Mouse (Mus musculus) embryonic facial prominence, embryonic 15.5 days (tissue): ENCODE results near the gene Dyx1c1. TPM values are rescaled to one million over a fixed set of nuclear protein-coding genes. Genes with fewer than 3 reads are reported as not detected.

Experiments used
- ATAC-seq: fragments of 200-750 bp; cut with Nextera tagmentation; 2 replicates; pipeline ENCODE4 v1.8.0; 2017; ENCODE audit warnings: low read depth, moderate TSS enrichment; ENCODE audit not compliant: insufficient number of reproducible peaks, low FRiP score, low TSS enrichment
- H3K27ac ChIP-seq: fragments of 300-500 bp; sonication (generic); replicated peaks from 2 replicates; pipeline ENCODE4 v1.5.1; 2015; ENCODE audit warnings: mild to moderate bottlenecking, inconsistent platforms
- H3K27me3 ChIP-seq: fragments of 300-500 bp; sonication (generic); 2 replicates; pipeline ENCODE4 v1.6.1; 2015; ENCODE audit warnings: inconsistent platforms
- H3K36me3 ChIP-seq: fragments of 300-500 bp; sonication (generic); 2 replicates; pipeline ENCODE4 v1.6.1; 2015; ENCODE audit warnings: mild to moderate bottlenecking, inconsistent platforms
- H3K4me1 ChIP-seq: fragments of 300-500 bp; sonication (generic); 2 replicates; pipeline ENCODE4 v1.6.1; 2015; ENCODE audit warnings: inconsistent platforms
- H3K4me2 ChIP-seq: fragments of 300-500 bp; sonication (generic); replicated peaks from 2 replicates; pipeline ENCODE4 v1.6.1; 2015; ENCODE audit warnings: mild to moderate bottlenecking, inconsistent platforms
- H3K4me3 ChIP-seq: fragments of 300-500 bp; sonication (generic); replicated peaks from 2 replicates; pipeline ENCODE4 v1.5.1; 2015; ENCODE audit warnings: mild to moderate bottlenecking, inconsistent platforms
- H3K9ac ChIP-seq: fragments of 300-500 bp; sonication (generic); 2 replicates; pipeline ENCODE4 v1.6.1; 2015; ENCODE audit warnings: inconsistent platforms
- H3K9me3 ChIP-seq: fragments of 300-500 bp; sonication (generic); replicated peaks from 2 replicates; pipeline ENCODE4 v1.6.1; 2016; ENCODE audit warnings: inconsistent platforms
- WGBS: fragments of 180-500 bp; shearing (Covaris S2); methylation state at CpG from one replicate; pipeline ENCODE4 v1.1.7; 2015; 5-methylcytosine and 5-hydroxymethylcytosine counted together
- polyA plus RNA-seq: library from polyadenylated mRNA; unstranded; fragments of >200 nt; fragmentation: Nextera tagmentation; extraction: Ambion mirVana; gene quantifications from 2 replicates; pipeline ENCODE4 v1.2.1, GENCODE M21; 2015

Dyx1c1 gene
- polyA plus RNA-seq, 1 experiment from 2014 or later = 3.6 TPM

DNA sequence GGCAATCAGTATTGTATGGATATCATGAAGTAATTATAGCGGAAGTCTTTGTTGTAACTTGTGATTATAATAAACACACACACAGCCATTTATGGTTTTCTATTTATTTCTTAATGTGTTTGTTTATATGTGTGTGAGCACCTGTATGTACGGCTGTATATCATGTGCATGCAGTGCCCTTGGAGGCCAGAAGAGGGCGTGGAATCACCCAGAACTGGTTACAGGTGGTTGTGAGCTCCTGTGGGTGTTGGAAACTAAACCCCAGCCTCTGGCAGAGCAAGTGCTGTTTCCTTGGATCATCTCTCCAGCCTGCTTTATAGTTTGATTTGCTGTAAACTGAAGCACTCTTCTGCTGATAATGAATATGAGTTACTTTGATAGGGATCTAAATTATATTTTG is 15.2 kb upstream of the Dyx1c1 start:
- Histone ChIP-seq H3K4me3 (no peak overlapping the region), H3K27me3 (no peaks in the 10 kb centered on the region), H3K36me3 (peaks cover 38% of the 10 kb centered on the region), H3K4me1 (no peaks in the 10 kb centered on the region), H3K4me2 (no peak overlapping the region), H3K9me3 (no peaks in the 10 kb centered on the region), H3K9ac (no peak overlapping the region), H3K27ac (no peak overlapping the region)
- no peak for ATAC-seq
- WGBS = 61% methylated on average over 3 of the region's 3 CpGs

DNA sequence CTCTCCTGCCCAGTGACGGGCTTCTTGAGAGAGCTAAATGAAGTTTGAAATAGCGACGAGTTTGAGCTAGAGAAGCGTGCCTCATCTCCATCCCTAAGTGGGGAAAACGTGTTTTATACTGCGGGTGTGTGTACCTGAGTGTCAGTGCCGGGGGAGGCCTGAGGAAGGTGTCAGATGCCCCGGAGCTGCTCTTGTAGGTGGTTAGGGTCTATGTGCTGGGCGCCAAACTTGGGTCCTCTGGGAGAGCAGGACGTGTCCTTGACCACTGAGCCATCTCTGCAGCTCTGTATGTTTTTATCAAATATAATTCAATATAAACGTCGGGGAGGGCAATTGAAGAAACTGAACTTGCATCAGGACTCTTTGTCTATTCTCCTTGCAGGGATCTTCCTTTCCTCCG is 14.3 kb upstream of the Dyx1c1 start:
- Histone ChIP-seq H3K36me3 (peaks cover 38% of the 10 kb centered on the region), H3K9ac (no peak overlapping the region), H3K27me3 (no peaks in the 10 kb centered on the region), H3K4me3 (no peak overlapping the region), H3K4me2 (no peak overlapping the region), H3K4me1 (no peaks in the 10 kb centered on the region), H3K9me3 (no peaks in the 10 kb centered on the region), H3K27ac (no peak overlapping the region)
- no peak for ATAC-seq
- 89% methylated on average over 13 of the region's 13 CpGs for WGBS

- ATAC-seq = no peak
- 100% methylated on average over 1 of the region's 1 CpGs for whole genome bisulfite sequencing
These were observed 11.6 kb upstream of the Dyx1c1 start for GRCm38 (mm10) chr9:72947010-72947409.

DNA sequence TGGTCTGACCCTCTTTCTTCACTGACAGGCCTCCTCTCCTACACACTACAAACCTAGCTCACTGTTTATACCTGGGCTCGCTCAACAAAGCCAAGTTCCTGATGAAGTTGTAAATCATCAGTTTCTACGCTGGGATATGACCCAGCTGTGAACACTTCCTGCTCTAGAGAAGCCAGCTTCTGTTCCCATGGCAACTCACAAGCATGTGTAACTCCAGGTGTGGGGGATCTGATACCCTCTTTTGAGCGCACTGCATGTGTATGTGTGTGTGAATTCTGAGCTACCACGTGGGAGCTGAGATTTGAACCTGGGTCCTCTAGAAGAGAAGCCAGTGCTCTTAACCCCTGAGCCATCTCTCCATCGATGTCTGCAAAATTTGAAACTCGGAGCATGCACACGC is 9.0 kb upstream of the Dyx1c1 start:
- ATAC-seq = no peak
- no peaks in the 10 kb centered on the region for H3K4me1 ChIP-seq
- H3K27me3 ChIP-seq = no peaks in the 10 kb centered on the region
- H3K4me2 ChIP-seq = no peak overlapping the region
- H3K9me3 ChIP-seq = no peaks in the 10 kb centered on the region
- no peak overlapping the region for H3K4me3 ChIP-seq
- H3K36me3 ChIP-seq = peaks cover 25% of the 10 kb centered on the region
- H3K27ac ChIP-seq = no peak overlapping the region
- no peak overlapping the region for H3K9ac ChIP-seq
- WGBS = 70% methylated on average over 7 of the region's 7 CpGs

More at GRCm38 (mm10) chr9:72947010-72947409, 11.6 kb upstream of the Dyx1c1 start:
- Histone ChIP-seq H3K4me1 (no peaks in the 10 kb centered on the region), H3K4me3 (no peak overlapping the region), H3K27me3 (no peaks in the 10 kb centered on the region), H3K9me3 (no peaks in the 10 kb centered on the region), H3K9ac (no peak overlapping the region), H3K27ac (no peak overlapping the region), H3K36me3 (peaks cover 38% of the 10 kb centered on the region), H3K4me2 (no peak overlapping the region)

GRCm38 (mm10) chr9:72954746-72955145 is 3.8 kb upstream of the Dyx1c1 start:
- H3K36me3 ChIP-seq = no peaks in the 10 kb centered on the region
- 0 out of 2 replicates have a peak, but pooled peaks cover 4% of the 10 kb centered on the region for H3K4me1 ChIP-seq
- no peak overlapping the region for H3K9ac ChIP-seq
- WGBS = 54% methylated on average over 2 of the region's 2 CpGs
- no peak overlapping the region for H3K4me3 ChIP-seq
- no peaks in the 10 kb centered on the region for H3K9me3 ChIP-seq
- no peaks in the 10 kb centered on the region for H3K27me3 ChIP-seq
- ATAC-seq = no peak
- H3K4me2 ChIP-seq = no peak overlapping the region
- no peak overlapping the region for H3K27ac ChIP-seq

- Histone ChIP-seq H3K27me3 (no peaks in the 10 kb centered on the region), H3K4me1 (0 out of 2 replicates have a peak, but pooled peaks cover 4% of the 10 kb centered on the region), H3K4me2 (no peak overlapping the region), H3K9me3 (no peaks in the 10 kb centered on the region), H3K9ac (no peak overlapping the region), H3K36me3 (no peaks in the 10 kb centered on the region), H3K4me3 (no peak overlapping the region), H3K27ac (no peak overlapping the region)
- 17% methylated on average over 1 of the region's 1 CpGs for WGBS
- ATAC-seq = no peak
These were observed 3.0 kb upstream of the Dyx1c1 start for GRCm38 (mm10) chr9:72955546-72955945.

- Histone ChIP-seq H3K9me3 (no peaks in the 10 kb centered on the region), H3K27me3 (no peaks in the 10 kb centered on the region), H3K27ac (no peak overlapping the region), H3K4me1 (0 out of 2 replicates have a peak, but pooled peaks cover 4% of the 10 kb centered on the region), H3K9ac (no peak overlapping the region), H3K4me3 (no peak overlapping the region), H3K36me3 (no peaks in the 10 kb centered on the region), H3K4me2 (no peak overlapping the region)
- ATAC-seq = no peak
- 67% methylated on average over 8 of the region's 8 CpGs for WGBS
These were observed 2.8 kb downstream of the Dyx1c1 start for GRCm38 (mm10) chr9:72961346-72961745.

DNA sequence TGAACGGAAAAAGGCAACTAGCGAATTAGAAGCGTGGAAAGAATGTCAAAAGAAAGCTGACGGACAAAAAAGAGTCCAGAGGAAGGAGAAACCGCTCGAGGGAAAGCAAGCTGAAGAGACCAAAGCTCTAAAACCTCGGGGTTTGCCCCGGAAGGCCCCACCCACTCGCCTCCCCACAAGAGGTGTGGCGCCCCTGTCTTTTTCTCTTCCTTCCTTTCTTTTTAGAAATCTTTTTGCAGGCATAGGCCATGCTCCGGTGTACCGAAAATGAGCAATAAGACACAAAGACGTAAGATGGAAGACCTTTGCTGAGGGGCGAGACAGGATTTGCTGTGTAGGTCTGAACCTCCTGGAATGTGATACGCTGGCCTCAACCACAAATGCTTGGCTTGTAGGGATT is 3.4 kb downstream of the Dyx1c1 start:
- Histone ChIP-seq H3K4me3 (no peak overlapping the region), H3K4me2 (no peak overlapping the region), H3K27me3 (no peaks in the 10 kb centered on the region), H3K9ac (no peak overlapping the region), H3K27ac (no peak overlapping the region), H3K4me1 (0 out of 2 replicates have a peak, but pooled peaks cover 4% of the 10 kb centered on the region), H3K9me3 (no peaks in the 10 kb centered on the region), H3K36me3 (no peaks in the 10 kb centered on the region)
- no peak for ATAC-seq
- 65% methylated on average over 15 of the region's 15 CpGs for WGBS

- Histone ChIP-seq H3K4me3 (no peak overlapping the region), H3K9ac (no peak overlapping the region), H3K27ac (no peak overlapping the region), H3K4me2 (no peak overlapping the region), H3K9me3 (no peaks in the 10 kb centered on the region), H3K4me1 (no peaks in the 10 kb centered on the region), H3K36me3 (no peaks in the 10 kb centered on the region), H3K27me3 (no peaks in the 10 kb centered on the region)
- 35% methylated on average over 11 of the region's 11 CpGs for WGBS
- no peak for ATAC-seq
These were observed 9.9 kb downstream of the Dyx1c1 start for GRCm38 (mm10) chr9:72968349-72969061.

DNA sequence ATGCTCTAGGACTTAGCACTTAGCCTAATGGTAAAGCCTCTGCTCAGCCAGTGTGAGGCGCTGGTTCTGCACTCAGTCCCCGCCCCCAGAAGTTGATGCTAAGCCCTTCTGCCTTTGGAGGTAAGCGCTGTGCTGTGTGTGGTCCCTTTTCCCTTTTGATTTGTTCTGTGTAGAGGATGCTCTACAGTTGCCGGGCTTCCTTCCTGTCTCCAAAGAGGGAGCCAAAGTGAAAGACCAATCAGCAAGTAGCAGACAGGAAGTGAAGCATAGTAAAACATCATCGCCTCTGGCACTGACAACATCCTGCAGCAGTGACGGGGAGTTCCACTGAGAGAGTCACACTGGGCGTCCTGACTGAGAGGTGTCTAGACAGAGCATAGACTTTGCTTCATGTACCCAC is 11.3 kb downstream of the Dyx1c1 start:
- Histone ChIP-seq H3K9ac (no peak overlapping the region), H3K4me2 (no peak overlapping the region), H3K9me3 (no peaks in the 10 kb centered on the region), H3K4me1 (no peaks in the 10 kb centered on the region), H3K36me3 (no peaks in the 10 kb centered on the region), H3K27me3 (no peaks in the 10 kb centered on the region), H3K4me3 (no peak overlapping the region), H3K27ac (no peak overlapping the region)
- 62% methylated on average over 7 of the region's 7 CpGs for WGBS
- no peak for ATAC-seq

- Histone ChIP-seq H3K27me3 (no peaks in the 10 kb centered on the region), H3K9ac (no peak overlapping the region), H3K4me1 (no peaks in the 10 kb centered on the region), H3K36me3 (no peaks in the 10 kb centered on the region), H3K4me2 (no peak overlapping the region), H3K27ac (no peak overlapping the region), H3K4me3 (no peak overlapping the region), H3K9me3 (no peaks in the 10 kb centered on the region)
- ATAC-seq = no peak
- 87% methylated on average over 5 of the region's 5 CpGs for WGBS
These were observed 13.8 kb downstream of the Dyx1c1 start for GRCm38 (mm10) chr9:72972435-72972834.

GRCm38 (mm10) chr9:72972984-72973383 is 14.4 kb downstream of the Dyx1c1 start:
- Histone ChIP-seq H3K9ac (no peak overlapping the region), H3K9me3 (no peaks in the 10 kb centered on the region), H3K27ac (no peak overlapping the region), H3K4me2 (no peak overlapping the region), H3K27me3 (no peaks in the 10 kb centered on the region), H3K4me1 (no peaks in the 10 kb centered on the region), H3K36me3 (no peaks in the 10 kb centered on the region), H3K4me3 (no peak overlapping the region)
- no peak for ATAC-seq
